Mouse (Mus musculus): ENCODE measurements at regions not wholly inside any gene's neighbourhood (a gene's known extent, or its start where the extent isn't known, plus 50 kb on each side); places are given as distances from the start of the nearest gene placed in this dataset.

- TF ChIP-seq CTCF (IDR thresholded peaks at IDR 0.05; ENCODE audit: borderline replicate concordance, extremely low read depth, insufficient read depth, insufficient read length) (no peak), POLR2A (IDR thresholded peaks at IDR 0.05; ENCODE audit: borderline replicate concordance, extremely low read depth, insufficient read depth, insufficient read length, poor library complexity, severe bottlenecking) (no peak)
Observed at GRCm38 (mm10) chr17:9868747-9869281, 199.3 kb upstream of the Pabpc6 start.
